Mouse (Mus musculus): ENCODE measurements at regions not wholly inside any gene's neighbourhood (a gene's known extent, or its start where the extent isn't known, plus 50 kb on each side); places are given as distances from the start of the nearest gene placed in this dataset.

DNA sequence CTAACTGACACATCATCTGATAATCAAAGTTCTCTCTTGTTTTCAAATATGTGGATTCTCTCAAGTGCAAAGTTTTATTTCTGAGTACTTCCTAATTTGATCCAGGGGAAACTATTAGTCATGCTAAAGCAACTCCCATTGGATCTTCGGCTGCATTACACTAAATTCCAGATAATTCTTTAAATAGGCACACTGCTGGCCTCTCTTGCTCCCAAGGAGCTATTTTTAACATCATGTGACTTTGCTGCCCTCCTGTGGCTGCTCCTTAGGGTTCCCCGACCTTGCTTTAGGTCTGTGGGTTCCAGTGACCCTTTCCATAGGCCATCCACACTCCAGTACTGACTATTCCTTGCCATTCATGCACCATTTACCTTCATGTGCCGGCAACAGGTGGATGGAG, 230.5 kb upstream of the Gm10295 start:
- no peak for TF ChIP-seq MAX (IDR thresholded peaks at IDR 0.05; ENCODE audit: low read depth)
- TF ChIP-seq MYOD1 (IDR thresholded peaks at IDR 0.05; ENCODE audit: control insufficient read depth in 1 of 3, insufficient read length in 2 of 3, low read depth in 2 of 3): no peak
- no peak for TF ChIP-seq SRF (IDR thresholded peaks at IDR 0.05; ENCODE audit: control insufficient read depth, insufficient read length, low read depth)
- no peak for TF ChIP-seq POLR2A (IDR thresholded peaks at IDR 0.05; ENCODE audit: insufficient read length, low read depth)

Data from myocyte (in vitro differentiated cells).